In genomic region chr12:100185897-100186296, GRCm38 (mm10) we compare ENCODE assay signal across 8 mouse cellular contexts. TPM values are rescaled to one million over a fixed set of nuclear protein-coding genes. Genes with fewer than 3 reads are reported as not detected.
DNase-seq lines count a peak whose midpoint lies in the region; ATAC-seq lines count a peak whose summit lies in the region.
"Had no signal": no experiment of that assay in that cellular context is flagged by ENCODE, and none has a peak within 500 bp of the region (broad histone marks: within the 10 kb centered on the region; RNA-seq: fewer than 3 reads in every experiment).

No protein-coding gene starts in this region.

- H3K4me1 ChIP-seq in kidney, embryonic 16.5 days (ENCODE audit: insufficient read depth, low read length): peaks cover 13% of the 10 kb centered on the region
- H3K4me1 ChIP-seq in embryonic facial prominence, embryonic 14.5 days (ENCODE audit: control insufficient read depth, insufficient read depth, low read length): peaks cover 4% of the 10 kb centered on the region; the same call in 1 of the 2 replicates
- peaks cover 24% of the 10 kb centered on the region for H3K4me1 ChIP-seq in liver, embryonic 13.5 days (replicated peaks)
- H3K4me1 ChIP-seq in neural tube, embryonic 14.5 days (ENCODE audit: control insufficient read depth, insufficient read depth, low read length): peaks cover 7% of the 10 kb centered on the region; the same call in 1 of the 2 replicates

- H3K9ac ChIP-seq in kidney, embryonic 16.5 days (replicated peaks; ENCODE audit: low read length): no peak overlapping the region
- H3K9ac ChIP-seq in embryonic facial prominence, embryonic 14.5 days (ENCODE audit: low read depth, low read length): no peak overlapping the region
- no peak overlapping the region for H3K9ac ChIP-seq in liver, embryonic 13.5 days
- H3K9ac ChIP-seq in neural tube, embryonic 14.5 days (replicated peaks; ENCODE audit: low read depth, low read length): peak overlapping the region; percentile 1; the same call in 1 of the 2 replicates

- WGBS in kidney, embryonic 16.5 days: 72% methylated on average over 7 of the region's 7 CpGs
- WGBS in embryonic facial prominence, embryonic 14.5 days: 79% methylated on average over 7 of the region's 7 CpGs
- WGBS in liver, embryonic 13.5 days (ENCODE audit: insufficient replicate concordance): 31% methylated on average over 7 of the region's 7 CpGs
- WGBS in neural tube, embryonic 14.5 days: 61% methylated on average over 7 of the region's 7 CpGs

- no peak for ATAC-seq in kidney, embryonic 16.5 days (ENCODE audit: low FRiP score, low TSS enrichment)
- ATAC-seq in embryonic facial prominence, embryonic 14.5 days (ENCODE audit: low read depth): no peak
- no peak for ATAC-seq in liver, embryonic 13.5 days (ENCODE audit: low read depth)
- no peak for ATAC-seq in neural tube, embryonic 14.5 days (ENCODE audit: low read depth)

- H3K4me3 ChIP-seq in kidney, embryonic 16.5 days (ENCODE audit: low read length): no peak overlapping the region
- peak overlapping the region; percentile 70; the same call in 1 of the 2 replicates for H3K4me3 ChIP-seq in embryonic facial prominence, embryonic 14.5 days (ENCODE audit: low read depth, low read length)
- H3K4me3 ChIP-seq in liver, embryonic 13.5 days (replicated peaks): no peak overlapping the region
- H3K4me3 ChIP-seq in neural tube, embryonic 14.5 days (ENCODE audit: low read depth, low read length): no peak overlapping the region

- no peak for DNase-seq in kidney, postnatal 36 days
- DNase-seq in embryonic facial prominence, embryonic 14.5 days (ENCODE audit: low spot score): no peak
- DNase-seq in liver, embryonic 13.5 days: no peak
- no peak for DNase-seq in layer of hippocampus, postnatal 25 days (ENCODE audit: extremely low spot score in 1 of 2, low spot score in 1 of 2)
- no peak for DNase-seq in natural killer cell, adult 2 months (ENCODE audit: low spot score in 2 of 2)

- no peak overlapping the region for H3K27ac ChIP-seq in kidney, embryonic 16.5 days (ENCODE audit: low read length)
- H3K27ac ChIP-seq in embryonic facial prominence, embryonic 14.5 days (replicated peaks; ENCODE audit: low read depth, low read length): peak overlapping the region; percentile 100
- no peak overlapping the region; the same call in 1 of the 2 replicates for H3K27ac ChIP-seq in liver, embryonic 13.5 days
- H3K27ac ChIP-seq in neural tube, embryonic 14.5 days (ENCODE audit: low read depth, low read length): peak overlapping the region; percentile 100; the same call in 1 of the 2 replicates

- H3K27me3 ChIP-seq in kidney, embryonic 16.5 days (ENCODE audit: insufficient read depth, low read length): no peaks in the 10 kb centered on the region
- no peaks in the 10 kb centered on the region for H3K27me3 ChIP-seq in embryonic facial prominence, embryonic 14.5 days (replicated peaks; ENCODE audit: control insufficient read depth, insufficient read depth, low read length)
- H3K27me3 ChIP-seq in liver, embryonic 13.5 days: no peaks in the 10 kb centered on the region
- H3K27me3 ChIP-seq in neural tube, embryonic 14.5 days (ENCODE audit: control insufficient read depth, insufficient read depth, low read length): no peaks in the 10 kb centered on the region
- H3K27me3 ChIP-seq: neural tube, embryonic 12.5 days had no signal

- peak overlapping the region; percentile 79; the same call in 1 of the 2 replicates for H3K4me2 ChIP-seq in kidney, embryonic 16.5 days (replicated peaks; ENCODE audit: low read depth, low read length)
- H3K4me2 ChIP-seq in embryonic facial prominence, embryonic 14.5 days (ENCODE audit: low read depth, low read length): peak overlapping the region; percentile 71; the same call in 1 of the 2 replicates
- peak overlapping the region; percentile 98 for H3K4me2 ChIP-seq in liver, embryonic 13.5 days
- H3K4me2 ChIP-seq in neural tube, embryonic 14.5 days (ENCODE audit: low read depth, low read length): peak overlapping the region; percentile 95; the same call in 1 of the 2 replicates

- no peaks in the 10 kb centered on the region for H3K9me3 ChIP-seq in kidney, embryonic 16.5 days (ENCODE audit: low read length)
- 0 out of 2 replicates have a peak, but pooled peaks cover 3% of the 10 kb centered on the region for H3K9me3 ChIP-seq in embryonic facial prominence, embryonic 14.5 days (ENCODE audit: control insufficient read depth, low read length)
- H3K9me3 ChIP-seq in liver, embryonic 13.5 days (replicated peaks): no peaks in the 10 kb centered on the region
- H3K9me3 ChIP-seq in neural tube, embryonic 14.5 days (ENCODE audit: control insufficient read depth, low read length): no peaks in the 10 kb centered on the region
- H3K9me3 ChIP-seq: neural tube, embryonic 12.5 days had no signal

- H3K36me3 ChIP-seq in kidney, embryonic 16.5 days (ENCODE audit: insufficient read depth, low read length): no peaks in the 10 kb centered on the region
- H3K36me3 ChIP-seq in embryonic facial prominence, embryonic 14.5 days (ENCODE audit: control insufficient read depth, insufficient read depth, low read length): no peaks in the 10 kb centered on the region
- no peaks in the 10 kb centered on the region for H3K36me3 ChIP-seq in liver, embryonic 13.5 days
- H3K36me3 ChIP-seq in neural tube, embryonic 14.5 days (ENCODE audit: control insufficient read depth, insufficient read depth, low read length): no peaks in the 10 kb centered on the region
- H3K36me3 ChIP-seq: neural tube, embryonic 12.5 days had no signal

RNA-seq across cellular contexts. Expression of gene Calm1, which starts 13.3 kb away (rescaled TPM):
- polyA plus RNA-seq in kidney, embryonic 16.5 days (2015; fragmentation: Nextera tagmentation; extraction: Ambion mirVana): 1,160 and 1,207 TPM in 2 replicates
- 1,378 and 1,440 TPM in 2 replicates for polyA plus RNA-seq in embryonic facial prominence, embryonic 14.5 days (2014; fragmentation: Nextera tagmentation; extraction: Ambion mirVana)
- 699 and 762 TPM in 2 replicates for polyA plus RNA-seq in liver, embryonic 13.5 days (2015; fragmentation: Nextera tagmentation; extraction: Ambion mirVana)
- polyA plus RNA-seq in neural tube, embryonic 14.5 days (2014; fragmentation: Nextera tagmentation; extraction: Ambion mirVana): 2,436 and 2,846 TPM in 2 replicates
- total RNA-seq in layer of hippocampus, postnatal 25 days (2021): 1,000 to 10,000 TPM; 1,915 to 2,063 TPM

RNA-seq across cellular contexts. Expression of gene Nrde2, which starts 26.4 kb away (rescaled TPM):
- polyA plus RNA-seq in kidney, embryonic 16.5 days (2015; fragmentation: Nextera tagmentation; extraction: Ambion mirVana): 18.2 and 19.1 TPM in 2 replicates
- polyA plus RNA-seq in embryonic facial prominence, embryonic 14.5 days (2014; fragmentation: Nextera tagmentation; extraction: Ambion mirVana): 10.6 and 11.4 TPM in 2 replicates
- 6.4 and 8.0 TPM in 2 replicates for polyA plus RNA-seq in liver, embryonic 13.5 days (2015; fragmentation: Nextera tagmentation; extraction: Ambion mirVana)
- polyA plus RNA-seq in neural tube, embryonic 14.5 days (2014; fragmentation: Nextera tagmentation; extraction: Ambion mirVana): 11.7 and 11.9 TPM in 2 replicates
- 10 to 100 TPM; 19.4 to 21.7 TPM for total RNA-seq in layer of hippocampus, postnatal 25 days (2021)

Comparison
In these comparisons a context has a peak if more than half of its experiments do, and no peak if none do; other contexts are left out.
1. H3K27ac ChIP-seq: peak in embryonic facial prominence, embryonic 14.5 days (single experiment) and neural tube, embryonic 14.5 days (single experiment); none in kidney, embryonic 16.5 days (single experiment) and liver, embryonic 13.5 days (single experiment).
2. Peak in every context shown above with its lines, with median percentiles within 50 percentile points of each other: H3K4me2 ChIP-seq.